Mouse (Mus musculus) right cerebral cortex, postnatal 25 days (tissue): ENCODE measurements around the gene Tnnt3.

Experiments used
- DNase-seq: peaks from one replicate; pipeline ENCODE4 v3.0.0; 2022

Gene Tnnt3

GRCm38 (mm10) chr7:142545967-142546366, 47.3 kb downstream of the Tnnt3 start:
- DNase-seq, result no peak

GRCm38 (mm10) chr7:142547874-142548273, 49.2 kb downstream of the Tnnt3 start:
- no peak for DNase-seq

- DNase-seq, result no peak
Observed at GRCm38 (mm10) chr7:142548706-142549105, 50.1 kb downstream of the Tnnt3 start.

- DNase-seq, result no peak
Observed at GRCm38 (mm10) chr7:142549941-142550763, 51.5 kb downstream of the Tnnt3 start.

GRCm38 (mm10) chr7:142550935-142551373, 52.3 kb downstream of the Tnnt3 start:
- no peak for DNase-seq

- no peak for DNase-seq
Observed at GRCm38 (mm10) chr7:142551691-142552090, 53.1 kb downstream of the Tnnt3 start.

- DNase-seq, result no peak
Observed at GRCm38 (mm10) chr7:142552591-142553416, 54.2 kb downstream of the Tnnt3 start.

GRCm38 (mm10) chr7:142553417-142554335, 55.0 kb downstream of the Tnnt3 start:
- no peak for DNase-seq

GRCm38 (mm10) chr7:142554625-142555024, 56.0 kb downstream of the Tnnt3 start:
- no peak for DNase-seq

- DNase-seq, result no peak
Observed at GRCm38 (mm10) chr7:142555366-142556088, 56.9 kb downstream of the Tnnt3 start.

- no peak for DNase-seq
Observed at GRCm38 (mm10) chr7:142556089-142556476, 57.4 kb downstream of the Tnnt3 start.

- DNase-seq, result no peak
Observed at GRCm38 (mm10) chr7:142557696-142558095, 59.1 kb downstream of the Tnnt3 start.

GRCm38 (mm10) chr7:142558511-142559146, 60.0 kb downstream of the Tnnt3 start:
- DNase-seq, result no peak

GRCm38 (mm10) chr7:142559651-142560175, 61.1 kb downstream of the Tnnt3 start:
- DNase-seq, result no peak

- DNase-seq, result no peak
Observed at GRCm38 (mm10) chr7:142560942-142561855, 62.6 kb downstream of the Tnnt3 start.

GRCm38 (mm10) chr7:142561856-142562404, 63.3 kb downstream of the Tnnt3 start:
- DNase-seq, result no peak

GRCm38 (mm10) chr7:142563168-142563567, 64.5 kb downstream of the Tnnt3 start:
- DNase-seq, result no peak

GRCm38 (mm10) chr7:142564955-142565643, 66.5 kb downstream of the Tnnt3 start:
- DNase-seq, result no peak
